Mouse (Mus musculus) liver, embryonic 15.5 days (tissue): ENCODE data around the gene Lipc. TPM values are rescaled to one million over a fixed set of nuclear protein-coding genes. Genes with fewer than 3 reads are reported as not detected.

Experiments
- ATAC-seq: fragments of 200-750 bp; cut with Nextera tagmentation; 2 replicates; pipeline ENCODE4 v1.8.0; 2017; ENCODE audit warnings: moderate number of reproducible peaks, mild to moderate bottlenecking, moderate library complexity; ENCODE audit not compliant: insufficient read depth
- H3K27ac ChIP-seq: fragments of 300-500 bp; sonication (generic); replicated peaks from 2 replicates; pipeline ENCODE4 v1.5.1; 2015; ENCODE audit warnings: mild to moderate bottlenecking, inconsistent platforms
- H3K27me3 ChIP-seq: fragments of 300-500 bp; sonication (generic); 2 replicates; pipeline ENCODE4 v1.6.1; 2015; ENCODE audit warnings: mild to moderate bottlenecking, inconsistent platforms
- H3K36me3 ChIP-seq: fragments of 300-500 bp; sonication (generic); replicated peaks from 2 replicates; pipeline ENCODE4 v1.6.1; 2015; ENCODE audit warnings: moderate library complexity, mild to moderate bottlenecking, inconsistent platforms
- H3K4me1 ChIP-seq: fragments of 300-500 bp; sonication (generic); replicated peaks from 2 replicates; pipeline ENCODE4 v1.6.1; 2015; ENCODE audit warnings: inconsistent platforms
- H3K4me2 ChIP-seq: fragments of 300-500 bp; sonication (generic); 2 replicates; pipeline ENCODE4 v1.6.1; 2015; ENCODE audit warnings: moderate library complexity, mild to moderate bottlenecking, inconsistent platforms
- H3K4me3 ChIP-seq: fragments of 300-500 bp; sonication (generic); replicated peaks from 2 replicates; pipeline ENCODE4 v1.5.1; 2015; ENCODE audit warnings: mild to moderate bottlenecking, inconsistent platforms
- H3K9ac ChIP-seq: fragments of 300-500 bp; sonication (generic); 2 replicates; pipeline ENCODE4 v1.6.1; 2015; ENCODE audit warnings: moderate library complexity, mild to moderate bottlenecking, inconsistent platforms
- H3K9me3 ChIP-seq: fragments of 300-500 bp; sonication (generic); replicated peaks from 2 replicates; pipeline ENCODE4 v1.6.1; 2016; ENCODE audit warnings: inconsistent platforms
- WGBS: fragments of 180-500 bp; shearing (Covaris S2); methylation state at CpG from one replicate; pipeline ENCODE4 v1.1.7; 2015; ENCODE audit warnings: mixed read lengths; ENCODE audit not compliant: insufficient replicate concordance; 5-methylcytosine and 5-hydroxymethylcytosine counted together
- polyA plus RNA-seq: library from polyadenylated mRNA; unstranded; fragments of >200 nt; fragmentation: Nextera tagmentation; extraction: Ambion mirVana; gene quantifications from 2 replicates; pipeline ENCODE4 v1.2.1, GENCODE M21; 2015

Lipc gene
- polyA plus RNA-seq, 1 experiment from 2014 or later, result 39.5 TPM

GRCm38 (mm10) chr9:70973286-70973685, 21.3 kb upstream of the Lipc start:
- H3K9me3 ChIP-seq, result no peaks in the 10 kb centered on the region
- no peaks in the 10 kb centered on the region for H3K4me1 ChIP-seq
- no peaks in the 10 kb centered on the region for H3K27me3 ChIP-seq
- ATAC-seq, result no peak
- H3K36me3 ChIP-seq, result no peaks in the 10 kb centered on the region
- no peak overlapping the region for H3K4me2 ChIP-seq
- H3K4me3 ChIP-seq, result no peak overlapping the region
- H3K27ac ChIP-seq, result no peak overlapping the region
- no peak overlapping the region for H3K9ac ChIP-seq

- ATAC-seq, result no peak
- no peak overlapping the region for H3K4me3 ChIP-seq
- WGBS, result 55% methylated on average over 3 of the region's 3 CpGs
- 0 out of 2 replicates have a peak, but pooled peaks cover 3% of the 10 kb centered on the region for H3K27me3 ChIP-seq
- H3K27ac ChIP-seq, result no peak overlapping the region
- H3K9ac ChIP-seq, result no peak overlapping the region
- H3K4me1 ChIP-seq, result 0 out of 2 replicates have a peak, but pooled peaks cover 2% of the 10 kb centered on the region
- no peaks in the 10 kb centered on the region for H3K9me3 ChIP-seq
- H3K36me3 ChIP-seq, result no peaks in the 10 kb centered on the region
- H3K4me2 ChIP-seq, result no peak overlapping the region
Measured at GRCm38 (mm10) chr9:70969244-70969643, 17.2 kb upstream of the Lipc start.

- no peak for ATAC-seq
- Histone ChIP-seq H3K9me3 (no peaks in the 10 kb centered on the region), H3K4me1 (0 out of 2 replicates have a peak, but pooled peaks cover 2% of the 10 kb centered on the region), H3K4me2 (no peak overlapping the region), H3K9ac (no peak overlapping the region), H3K27ac (no peak overlapping the region), H3K4me3 (no peak overlapping the region), H3K27me3 (0 out of 2 replicates have a peak, but pooled peaks cover 3% of the 10 kb centered on the region), H3K36me3 (no peaks in the 10 kb centered on the region)
- 56% methylated on average over 17 of the region's 17 CpGs for WGBS
Measured at GRCm38 (mm10) chr9:70965999-70966994, 14.3 kb upstream of the Lipc start.

GRCm38 (mm10) chr9:70965422-70965821, 13.4 kb upstream of the Lipc start:
- H3K9ac ChIP-seq, result no peak overlapping the region
- no peak overlapping the region for H3K4me2 ChIP-seq
- H3K4me3 ChIP-seq, result no peak overlapping the region
- H3K36me3 ChIP-seq, result no peaks in the 10 kb centered on the region
- no peaks in the 10 kb centered on the region for H3K9me3 ChIP-seq
- H3K27me3 ChIP-seq, result 0 out of 2 replicates have a peak, but pooled peaks cover 3% of the 10 kb centered on the region
- 74% methylated on average over 2 of the region's 2 CpGs for WGBS
- ATAC-seq, result no peak
- H3K4me1 ChIP-seq, result 0 out of 2 replicates have a peak, but pooled peaks cover 2% of the 10 kb centered on the region
- H3K27ac ChIP-seq, result no peak overlapping the region

- no peak for ATAC-seq
- no peak overlapping the region for H3K4me3 ChIP-seq
- no peaks in the 10 kb centered on the region for H3K9me3 ChIP-seq
- WGBS, result 63% methylated on average over 4 of the region's 4 CpGs
- H3K27me3 ChIP-seq, result 0 out of 2 replicates have a peak, but pooled peaks cover 3% of the 10 kb centered on the region
- H3K4me1 ChIP-seq, result 0 out of 2 replicates have a peak, but pooled peaks cover 2% of the 10 kb centered on the region
- H3K36me3 ChIP-seq, result no peaks in the 10 kb centered on the region
- H3K4me2 ChIP-seq, result no peak overlapping the region
- no peak overlapping the region for H3K27ac ChIP-seq
- no peak overlapping the region for H3K9ac ChIP-seq
Measured at GRCm38 (mm10) chr9:70965011-70965410, 13.0 kb upstream of the Lipc start.

- no peak overlapping the region for H3K4me3 ChIP-seq
- H3K27ac ChIP-seq, result no peak overlapping the region
- H3K4me1 ChIP-seq, result 0 out of 2 replicates have a peak, but pooled peaks cover 2% of the 10 kb centered on the region
- H3K4me2 ChIP-seq, result no peak overlapping the region
- H3K9me3 ChIP-seq, result no peaks in the 10 kb centered on the region
- H3K36me3 ChIP-seq, result no peaks in the 10 kb centered on the region
- H3K27me3 ChIP-seq, result 0 out of 2 replicates have a peak, but pooled peaks cover 3% of the 10 kb centered on the region
- no peak overlapping the region for H3K9ac ChIP-seq
- no peak for ATAC-seq
- WGBS, result 77% methylated on average over 7 of the region's 7 CpGs
Measured at GRCm38 (mm10) chr9:70963461-70963891, 11.4 kb upstream of the Lipc start.

GRCm38 (mm10) chr9:70962781-70963455, 10.9 kb upstream of the Lipc start:
- WGBS, result 69% methylated on average over 2 of the region's 2 CpGs
- no peak for ATAC-seq
- Histone ChIP-seq H3K27me3 (0 out of 2 replicates have a peak, but pooled peaks cover 3% of the 10 kb centered on the region), H3K4me3 (no peak overlapping the region), H3K4me1 (0 out of 2 replicates have a peak, but pooled peaks cover 2% of the 10 kb centered on the region), H3K9ac (no peak overlapping the region), H3K4me2 (no peak overlapping the region), H3K9me3 (no peaks in the 10 kb centered on the region), H3K36me3 (no peaks in the 10 kb centered on the region), H3K27ac (no peak overlapping the region)

GRCm38 (mm10) chr9:70960301-70960700, 8.3 kb upstream of the Lipc start:
- H3K4me3 ChIP-seq, result no peak overlapping the region
- H3K9me3 ChIP-seq, result no peaks in the 10 kb centered on the region
- H3K36me3 ChIP-seq, result no peaks in the 10 kb centered on the region
- no peaks in the 10 kb centered on the region for H3K4me1 ChIP-seq
- no peak for ATAC-seq
- H3K4me2 ChIP-seq, result no peak overlapping the region
- H3K27ac ChIP-seq, result no peak overlapping the region
- H3K27me3 ChIP-seq, result no peaks in the 10 kb centered on the region
- WGBS, result 65% methylated on average over 5 of the region's 5 CpGs
- no peak overlapping the region for H3K9ac ChIP-seq

GRCm38 (mm10) chr9:70959866-70960265, 7.8 kb upstream of the Lipc start:
- Histone ChIP-seq H3K36me3 (no peaks in the 10 kb centered on the region), H3K27ac (no peak overlapping the region), H3K9me3 (no peaks in the 10 kb centered on the region), H3K4me1 (no peaks in the 10 kb centered on the region), H3K9ac (no peak overlapping the region), H3K4me2 (no peak overlapping the region), H3K27me3 (no peaks in the 10 kb centered on the region), H3K4me3 (no peak overlapping the region)
- WGBS, result 72% methylated on average over 5 of the region's 5 CpGs
- no peak for ATAC-seq

- Histone ChIP-seq H3K27ac (no peak overlapping the region), H3K4me3 (no peak overlapping the region), H3K36me3 (no peaks in the 10 kb centered on the region), H3K9me3 (no peaks in the 10 kb centered on the region), H3K4me2 (no peak overlapping the region), H3K27me3 (no peaks in the 10 kb centered on the region), H3K9ac (no peak overlapping the region), H3K4me1 (no peaks in the 10 kb centered on the region)
- no peak for ATAC-seq
- 72% methylated on average over 3 of the region's 3 CpGs for WGBS
Measured at GRCm38 (mm10) chr9:70959447-70959846, 7.4 kb upstream of the Lipc start.

GRCm38 (mm10) chr9:70958381-70958780, 6.4 kb upstream of the Lipc start:
- Histone ChIP-seq H3K4me2 (no peak overlapping the region), H3K4me3 (no peak overlapping the region), H3K9ac (no peak overlapping the region), H3K27me3 (no peaks in the 10 kb centered on the region), H3K36me3 (no peaks in the 10 kb centered on the region), H3K9me3 (no peaks in the 10 kb centered on the region), H3K4me1 (no peaks in the 10 kb centered on the region), H3K27ac (no peak overlapping the region)
- 68% methylated on average over 5 of the region's 5 CpGs for WGBS
- ATAC-seq, result no peak
